Mouse (Mus musculus) G1E (cell line): ENCODE measurements at regions not wholly inside any gene's neighbourhood (a gene's known extent, or its start where the extent isn't known, plus 50 kb on each side); places are given as distances from the start of the nearest gene placed in this dataset.

Source experiments
- CTCF ChIP-seq: IDR thresholded peaks from 2 replicates; pipeline ENCODE4 v1.5.1; 2012; ENCODE audit warnings: low read depth, low read length, inconsistent platforms, mixed read lengths
- TAL1 ChIP-seq: conservative IDR thresholded peaks from 2 replicates; pipeline ENCODE4 v1.6.1; 2012; ENCODE audit warnings: low read depth, low read length, inconsistent platforms, mixed read lengths

DNA sequence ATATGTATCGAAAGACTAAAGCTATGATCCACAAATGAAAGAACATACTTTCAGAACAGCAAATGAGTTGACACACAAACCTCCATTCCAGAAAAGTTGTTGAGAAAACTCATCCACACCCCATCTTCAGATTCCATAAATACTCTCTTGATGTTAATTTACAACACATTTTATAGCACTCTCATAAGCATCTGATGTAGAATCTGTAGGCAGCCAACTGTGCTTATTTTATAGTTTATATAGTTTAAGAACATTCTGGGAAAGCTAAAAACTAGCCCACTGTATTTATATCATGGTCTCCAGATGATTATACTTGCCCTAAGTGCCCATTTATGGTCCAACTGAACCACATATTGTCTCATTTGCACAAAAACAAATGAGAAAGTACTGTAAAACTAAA is 120.8 kb upstream of the Arhgef26 start:
- TF ChIP-seq CTCF, result no peak
- no peak for TF ChIP-seq TAL1
